Mouse (Mus musculus): ENCODE data around the gene Svop.

DNA sequence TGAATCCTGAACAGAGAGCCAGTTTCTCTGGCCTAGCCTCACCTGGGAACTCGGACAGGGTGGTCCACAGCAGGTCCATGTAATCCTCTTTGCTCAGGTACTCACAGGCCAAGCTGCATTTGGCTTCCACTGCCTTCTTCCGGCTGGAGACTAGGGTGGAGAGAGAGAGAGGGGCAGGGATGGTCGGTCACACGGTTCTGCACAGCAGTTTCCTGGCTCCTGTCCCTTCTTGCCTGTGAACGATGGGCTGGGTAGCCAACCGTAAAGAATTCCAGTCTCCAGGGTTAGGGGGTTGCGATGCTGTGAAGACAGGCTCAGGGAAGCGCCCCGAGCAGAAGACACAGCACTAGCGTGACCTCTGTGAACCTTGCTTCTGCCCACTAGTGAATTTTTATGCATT is 56.3 kb downstream of the Svop start:
- no peak for TF ChIP-seq CTCF (IDR thresholded peaks at IDR 0.05; ENCODE audit: low read depth)
- TF ChIP-seq EP300 (optimal IDR thresholded peaks at IDR 0.05), result no peak
